Mouse (Mus musculus) midbrain, embryonic 15.5 days (tissue): Measurements from ENCODE around the gene Frmd4b. TPM values are rescaled to one million over a fixed set of nuclear protein-coding genes. Genes with fewer than 3 reads are reported as not detected.

Experiments
- ATAC-seq: fragments of 200-750 bp; cut with Nextera tagmentation; replicated peaks from 2 replicates; pipeline ENCODE4 v1.8.0; 2017; ENCODE audit warnings: moderate TSS enrichment
- H3K27ac ChIP-seq: fragments of 300-500 bp; sonication (generic); 2 replicates; pipeline ENCODE4 v1.5.1; 2015; ENCODE audit warnings: mild to moderate bottlenecking, inconsistent platforms
- H3K27me3 ChIP-seq: fragments of 300-500 bp; sonication (generic); replicated peaks from 2 replicates; pipeline ENCODE4 v1.6.1; 2015; ENCODE audit warnings: inconsistent platforms
- H3K36me3 ChIP-seq: fragments of 300-500 bp; sonication (generic); replicated peaks from 2 replicates; pipeline ENCODE4 v1.6.1; 2015; ENCODE audit warnings: inconsistent platforms
- H3K4me1 ChIP-seq: fragments of 300-500 bp; sonication (generic); 2 replicates; pipeline ENCODE4 v1.6.1; 2015; ENCODE audit warnings: inconsistent platforms
- H3K4me2 ChIP-seq: fragments of 300-500 bp; sonication (generic); 2 replicates; pipeline ENCODE4 v1.6.1; 2015; ENCODE audit warnings: inconsistent platforms, mild to moderate bottlenecking, moderate library complexity
- H3K4me3 ChIP-seq: fragments of 300-500 bp; sonication (generic); 2 replicates; pipeline ENCODE4 v1.5.1; 2015; ENCODE audit warnings: mild to moderate bottlenecking, inconsistent platforms
- H3K9ac ChIP-seq: fragments of 300-500 bp; sonication (generic); 2 replicates; pipeline ENCODE4 v1.6.1; 2015; ENCODE audit warnings: mild to moderate bottlenecking, inconsistent platforms
- H3K9me3 ChIP-seq: fragments of 300-500 bp; sonication (generic); 2 replicates; pipeline ENCODE4 v1.6.1; 2016; ENCODE audit warnings: inconsistent platforms
- WGBS: fragments of 180-500 bp; shearing (Covaris S2); methylation state at CpG from one replicate; pipeline ENCODE4 v1.1.7; 2015; ENCODE audit warnings: mixed read lengths; 5-methylcytosine and 5-hydroxymethylcytosine counted together
- polyA plus RNA-seq: library from polyadenylated mRNA; unstranded; fragments of >200 nt; fragmentation: Nextera tagmentation; extraction: Ambion mirVana; gene quantifications from 2 replicates; pipeline ENCODE4 v1.2.1, GENCODE M21; 2015

Frmd4b gene
- polyA plus RNA-seq, 1 experiment from 2014 or later, result 19.9 TPM

DNA sequence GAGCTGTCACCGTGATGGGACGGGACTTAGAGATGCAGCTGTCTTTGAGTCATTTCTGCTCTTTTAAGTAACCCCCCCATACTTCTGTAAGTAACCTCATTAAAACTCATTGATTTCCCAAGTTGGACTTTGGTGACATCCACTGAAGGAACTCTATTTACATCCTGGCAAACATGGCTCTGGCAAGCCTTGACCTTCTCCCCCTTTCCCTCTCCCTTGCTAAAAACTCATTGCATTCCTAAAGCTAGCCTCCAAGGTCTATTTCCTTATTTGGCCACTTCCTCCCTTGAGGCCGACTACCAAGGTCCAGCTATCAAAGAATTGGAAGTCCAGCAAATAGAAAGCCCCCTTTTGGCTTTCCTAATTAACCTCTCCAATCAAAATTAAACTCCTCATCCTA is 9.7 kb downstream of the Frmd4b start:
- no peak overlapping the region for H3K4me3 ChIP-seq
- no peak for ATAC-seq
- H3K9ac ChIP-seq, result no peak overlapping the region
- H3K27ac ChIP-seq, result no peak overlapping the region
- 46% methylated on average over 3 of the region's 3 CpGs for WGBS
- H3K27me3 ChIP-seq, result no peaks in the 10 kb centered on the region
- H3K4me2 ChIP-seq, result no peak overlapping the region
- no peaks in the 10 kb centered on the region; the same call in 1 of the 2 replicates for H3K4me1 ChIP-seq
- H3K36me3 ChIP-seq, result no peaks in the 10 kb centered on the region
- H3K9me3 ChIP-seq, result no peaks in the 10 kb centered on the region

DNA sequence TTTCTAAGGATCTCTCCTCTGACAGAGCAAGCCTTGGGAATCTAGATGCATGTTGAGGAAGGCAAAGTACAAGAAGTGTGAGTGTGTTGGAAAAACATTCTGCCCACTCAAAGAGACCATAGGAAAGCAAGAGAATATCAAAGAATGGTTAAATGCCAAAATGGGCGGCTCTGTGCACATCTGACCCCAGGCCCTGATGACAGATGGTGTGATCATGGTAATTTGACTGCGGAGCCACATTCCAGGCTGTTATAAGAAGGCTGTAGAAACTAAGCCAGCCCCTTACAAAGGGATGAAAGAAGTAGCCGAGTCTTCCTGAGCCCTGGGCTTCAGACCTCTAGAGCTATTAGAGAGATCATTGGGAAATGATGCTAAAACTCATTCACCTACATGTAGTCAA is 22.1 kb downstream of the Frmd4b start:
- H3K27ac ChIP-seq, result no peak overlapping the region
- H3K4me3 ChIP-seq, result no peak overlapping the region
- H3K27me3 ChIP-seq, result no peaks in the 10 kb centered on the region
- WGBS, result 48% methylated on average over 3 of the region's 3 CpGs
- no peaks in the 10 kb centered on the region for H3K9me3 ChIP-seq
- no peak overlapping the region for H3K9ac ChIP-seq
- ATAC-seq, result no peak
- H3K4me1 ChIP-seq, result no peaks in the 10 kb centered on the region
- H3K4me2 ChIP-seq, result no peak overlapping the region
- H3K36me3 ChIP-seq, result no peaks in the 10 kb centered on the region

DNA sequence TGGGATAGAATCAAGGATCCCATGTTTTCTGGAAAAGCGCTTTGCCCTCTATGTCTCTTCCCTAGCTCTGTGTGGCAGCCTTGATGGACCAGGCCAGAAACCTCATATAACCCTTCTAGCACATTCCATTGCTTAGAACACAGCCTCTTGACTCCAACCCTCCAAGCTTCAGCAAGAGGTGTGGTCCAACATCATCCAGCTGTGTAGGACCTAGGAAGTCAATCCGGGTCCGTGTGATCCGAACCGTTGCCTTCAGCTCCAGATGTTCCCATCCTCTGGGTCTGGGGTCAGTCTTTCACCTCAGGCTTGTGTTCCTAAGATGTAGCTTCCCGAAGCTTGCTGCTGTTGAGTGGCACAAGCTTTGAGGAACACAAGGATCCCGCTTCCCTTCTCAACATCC is 22.8 kb downstream of the Frmd4b start:
- no peak overlapping the region for H3K4me3 ChIP-seq
- no peaks in the 10 kb centered on the region for H3K27me3 ChIP-seq
- no peak overlapping the region for H3K4me2 ChIP-seq
- no peak overlapping the region for H3K9ac ChIP-seq
- no peaks in the 10 kb centered on the region for H3K4me1 ChIP-seq
- no peaks in the 10 kb centered on the region for H3K36me3 ChIP-seq
- WGBS, result 94% methylated on average over 7 of the region's 7 CpGs
- no peak for ATAC-seq
- H3K9me3 ChIP-seq, result no peaks in the 10 kb centered on the region
- H3K27ac ChIP-seq, result no peak overlapping the region

DNA sequence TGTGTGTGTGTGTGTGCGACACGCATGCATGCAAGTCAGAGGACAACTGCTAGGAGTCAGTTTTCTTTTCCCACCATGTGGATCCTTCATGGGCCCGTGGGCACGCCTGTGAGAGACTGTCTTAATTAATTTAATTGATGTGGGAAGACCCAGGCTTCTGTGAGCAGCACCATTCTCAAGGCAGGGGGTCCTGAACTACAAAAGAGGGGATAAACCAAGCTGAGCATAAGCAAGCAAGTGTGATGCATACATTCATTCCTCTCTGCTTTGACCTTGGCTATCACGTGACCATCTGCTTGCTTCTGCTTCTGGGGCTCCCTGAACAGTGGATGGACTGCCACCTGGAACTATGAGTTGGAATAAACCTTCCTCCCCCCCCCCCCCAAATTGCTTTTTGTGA is 27.1 kb downstream of the Frmd4b start:
- Histone ChIP-seq H3K27ac (no peak overlapping the region), H3K9me3 (no peaks in the 10 kb centered on the region), H3K9ac (no peak overlapping the region), H3K27me3 (no peaks in the 10 kb centered on the region), H3K36me3 (no peaks in the 10 kb centered on the region), H3K4me2 (no peak overlapping the region), H3K4me3 (no peak overlapping the region), H3K4me1 (peaks cover 4% of the 10 kb centered on the region; the same call in 1 of the 2 replicates)
- no peak for ATAC-seq
- 62% methylated on average over 5 of the region's 5 CpGs for WGBS

DNA sequence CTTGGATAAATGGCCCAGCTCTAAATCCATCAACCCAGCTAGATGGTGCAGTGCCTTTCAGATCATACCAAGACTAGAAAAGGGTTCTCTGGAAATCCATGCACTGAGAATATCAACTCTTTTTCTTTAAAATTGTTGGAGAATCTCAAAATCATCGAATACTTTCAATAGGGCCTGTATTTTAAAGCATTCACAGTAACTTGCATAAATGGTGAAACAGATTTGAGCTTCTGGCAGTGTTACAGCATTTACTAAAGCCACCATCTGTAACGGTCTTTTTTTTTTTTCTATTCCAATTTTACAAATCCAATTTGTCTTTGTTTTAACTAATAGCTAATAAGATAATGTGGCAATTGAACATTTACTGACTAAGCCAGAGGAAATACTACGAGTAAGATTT is 27.8 kb downstream of the Frmd4b start:
- peaks cover 4% of the 10 kb centered on the region; the same call in 1 of the 2 replicates for H3K4me1 ChIP-seq
- WGBS, result 79% methylated on average over 3 of the region's 3 CpGs
- no peaks in the 10 kb centered on the region for H3K36me3 ChIP-seq
- no peaks in the 10 kb centered on the region for H3K9me3 ChIP-seq
- H3K4me2 ChIP-seq, result no peak overlapping the region
- no peaks in the 10 kb centered on the region for H3K27me3 ChIP-seq
- no peak overlapping the region for H3K27ac ChIP-seq
- H3K9ac ChIP-seq, result no peak overlapping the region
- no peak for ATAC-seq
- H3K4me3 ChIP-seq, result no peak overlapping the region

DNA sequence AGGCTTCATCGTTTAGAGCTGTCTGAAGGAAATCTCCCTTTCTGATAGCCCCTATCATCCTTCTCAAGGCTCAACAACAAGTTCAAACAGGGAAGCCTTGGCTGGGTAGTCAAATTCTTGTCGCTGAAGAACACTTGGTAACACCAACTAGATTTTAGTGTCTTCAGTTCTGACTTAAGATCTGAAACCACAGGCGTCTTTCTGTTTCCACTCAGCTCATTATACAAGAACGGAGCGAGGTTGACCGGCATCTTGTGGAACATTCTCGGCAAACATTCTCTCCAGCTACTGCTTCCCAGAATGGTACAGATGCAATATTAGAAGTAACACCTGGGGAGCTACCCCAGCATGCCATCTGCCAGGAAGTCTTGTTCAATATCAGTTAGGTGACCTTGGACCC is 28.3 kb downstream of the Frmd4b start:
- Histone ChIP-seq H3K9me3 (no peaks in the 10 kb centered on the region), H3K4me2 (no peak overlapping the region), H3K36me3 (no peaks in the 10 kb centered on the region), H3K9ac (no peak overlapping the region), H3K4me3 (no peak overlapping the region), H3K27me3 (no peaks in the 10 kb centered on the region), H3K4me1 (peaks cover 4% of the 10 kb centered on the region; the same call in 1 of the 2 replicates), H3K27ac (no peak overlapping the region)
- ATAC-seq, result no peak
- WGBS, result 87% methylated on average over 7 of the region's 7 CpGs

DNA sequence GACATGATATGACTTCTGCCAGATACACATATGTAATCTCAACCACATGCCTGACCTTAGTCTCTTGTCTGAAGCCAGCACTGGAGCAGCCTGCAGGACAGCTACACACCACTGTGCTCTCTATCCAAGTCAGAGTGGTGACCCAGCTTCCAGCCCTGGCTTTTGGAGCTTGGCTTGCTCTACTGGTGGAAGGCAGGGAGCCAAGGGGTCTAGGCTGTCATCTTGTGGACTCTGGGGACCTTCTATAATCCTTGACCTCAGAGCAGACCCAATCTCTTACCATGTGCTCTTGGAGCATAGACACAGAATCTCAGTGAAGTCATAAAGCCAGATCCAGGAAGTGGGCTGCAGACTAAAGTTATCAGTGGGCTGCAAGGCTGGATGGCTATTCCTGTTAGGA is 30.7 kb downstream of the Frmd4b start:
- Histone ChIP-seq H3K4me3 (no peak overlapping the region), H3K4me2 (no peak overlapping the region), H3K36me3 (no peaks in the 10 kb centered on the region), H3K9ac (no peak overlapping the region), H3K4me1 (peaks cover 4% of the 10 kb centered on the region; the same call in 1 of the 2 replicates), H3K27ac (no peak overlapping the region), H3K9me3 (no peaks in the 10 kb centered on the region), H3K27me3 (no peaks in the 10 kb centered on the region)
- no peak for ATAC-seq

- no peak overlapping the region for H3K27ac ChIP-seq
- no peaks in the 10 kb centered on the region for H3K36me3 ChIP-seq
- peaks cover 4% of the 10 kb centered on the region; the same call in 1 of the 2 replicates for H3K4me1 ChIP-seq
Measured at GRCm38 (mm10) chr6:97586024-97586423, 31.3 kb downstream of the Frmd4b start.

DNA sequence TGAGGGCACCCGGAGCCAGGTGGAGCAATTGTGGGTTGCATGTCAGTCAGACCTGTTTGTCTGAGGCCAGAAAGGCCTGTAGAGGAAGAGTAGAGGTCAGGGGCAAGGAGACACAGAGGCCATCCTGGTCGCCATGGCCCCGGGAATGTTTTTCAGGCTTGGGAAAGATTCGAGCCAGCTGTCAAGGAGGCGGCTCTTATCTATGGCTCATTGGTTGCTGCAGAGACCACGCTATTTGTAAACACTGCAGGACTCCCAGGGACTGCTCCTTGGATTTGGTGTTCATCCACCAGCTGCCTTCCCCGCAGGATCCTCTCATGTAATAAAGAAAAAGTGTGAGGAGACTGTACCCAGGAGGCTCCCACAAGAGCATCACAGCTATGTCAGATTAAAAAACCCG is 34.6 kb downstream of the Frmd4b start:
- WGBS, result 44% methylated on average over 8 of the region's 8 CpGs
- Histone ChIP-seq H3K4me1 (peaks cover 10% of the 10 kb centered on the region), H3K36me3 (no peaks in the 10 kb centered on the region), H3K4me2 (no peak overlapping the region), H3K9me3 (no peaks in the 10 kb centered on the region), H3K4me3 (no peak overlapping the region), H3K9ac (no peak overlapping the region), H3K27me3 (no peaks in the 10 kb centered on the region), H3K27ac (no peak overlapping the region)
- no peak for ATAC-seq

More at GRCm38 (mm10) chr6:97586024-97586423, 31.3 kb downstream of the Frmd4b start:
- no peaks in the 10 kb centered on the region for H3K9me3 ChIP-seq
- no peak overlapping the region for H3K9ac ChIP-seq
- no peak overlapping the region for H3K4me3 ChIP-seq
- ATAC-seq, result no peak
- no peaks in the 10 kb centered on the region for H3K27me3 ChIP-seq
- H3K4me2 ChIP-seq, result no peak overlapping the region
- 55% methylated on average over 8 of the region's 8 CpGs for WGBS

DNA sequence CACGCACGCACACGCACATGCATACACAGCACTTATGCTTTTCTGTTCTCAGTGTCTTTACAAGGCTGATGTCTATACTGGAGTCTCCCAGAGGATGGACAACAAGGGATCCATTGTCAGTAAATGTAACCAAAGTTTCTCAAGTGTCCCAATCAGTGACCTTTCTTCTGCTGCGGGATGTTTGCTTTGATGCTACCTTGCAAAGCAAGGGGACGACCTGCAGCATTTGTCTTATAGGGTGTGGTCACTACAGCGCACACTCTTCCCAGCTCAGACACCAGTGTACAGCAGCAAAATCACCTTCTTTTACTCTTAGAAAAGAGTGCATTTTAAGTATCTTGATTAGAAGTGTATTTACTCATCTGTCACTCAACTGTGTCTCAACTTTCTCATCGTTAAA is 35.4 kb downstream of the Frmd4b start:
- no peak overlapping the region for H3K4me3 ChIP-seq
- H3K27me3 ChIP-seq, result no peaks in the 10 kb centered on the region
- no peak overlapping the region for H3K27ac ChIP-seq
- H3K9ac ChIP-seq, result no peak overlapping the region
- 88% methylated on average over 7 of the region's 7 CpGs for WGBS
- H3K4me1 ChIP-seq, result peaks cover 18% of the 10 kb centered on the region
- no peak for ATAC-seq
- H3K36me3 ChIP-seq, result no peaks in the 10 kb centered on the region
- no peak overlapping the region for H3K4me2 ChIP-seq
- H3K9me3 ChIP-seq, result no peaks in the 10 kb centered on the region

DNA sequence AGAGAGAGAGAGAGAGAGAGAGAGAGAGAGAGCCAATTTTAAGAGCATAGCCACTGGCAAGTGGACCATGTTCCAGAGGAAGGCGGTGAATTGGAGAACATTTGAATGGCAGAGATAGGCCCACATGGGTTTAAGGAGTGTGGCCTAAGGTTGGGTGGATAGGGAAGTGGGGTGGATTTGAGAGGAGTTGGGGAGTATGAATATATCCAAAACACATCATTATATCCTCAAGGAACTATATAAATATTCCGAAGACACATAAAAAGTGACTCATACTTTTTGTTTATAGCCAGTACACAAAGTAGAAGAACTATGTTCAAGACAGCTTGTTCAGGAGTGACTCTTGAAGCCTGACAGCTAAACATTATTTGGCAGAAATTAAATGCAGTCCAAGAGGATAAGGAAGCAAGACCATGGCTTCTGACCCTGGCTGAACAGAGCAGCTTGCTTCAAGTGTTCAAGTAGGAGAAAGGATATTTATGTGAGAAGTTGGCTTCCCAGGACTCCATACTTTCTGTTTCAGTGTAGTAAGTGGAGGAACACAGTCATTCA is 36.8 kb downstream of the Frmd4b start:
- Histone ChIP-seq H3K4me2 (no peak overlapping the region), H3K36me3 (no peaks in the 10 kb centered on the region), H3K27ac (no peak overlapping the region), H3K9ac (no peak overlapping the region), H3K4me3 (no peak overlapping the region), H3K9me3 (no peaks in the 10 kb centered on the region), H3K4me1 (peaks cover 16% of the 10 kb centered on the region), H3K27me3 (no peaks in the 10 kb centered on the region)
- 93% methylated on average over 2 of the region's 2 CpGs for WGBS
- no peak for ATAC-seq

DNA sequence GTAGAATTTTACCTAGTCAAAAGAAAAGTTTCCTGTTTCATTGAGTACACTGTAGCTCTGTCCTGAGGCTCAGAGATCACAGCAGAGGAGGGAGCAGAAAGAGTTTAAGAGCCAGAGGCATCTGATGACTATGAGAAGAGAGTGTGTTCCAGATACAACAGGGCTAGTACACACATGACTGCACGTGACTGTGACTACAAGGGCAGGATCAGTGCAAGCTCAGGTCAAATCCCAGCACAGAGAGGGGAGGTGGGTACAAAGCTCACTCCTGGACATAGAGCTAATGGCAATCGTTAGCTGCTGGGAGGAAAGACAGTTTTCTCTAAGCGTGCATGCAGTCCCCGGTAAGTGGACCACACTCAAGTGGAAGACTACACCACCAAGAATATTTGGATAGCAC is 37.6 kb downstream of the Frmd4b start:
- Histone ChIP-seq H3K4me3 (no peak overlapping the region), H3K9ac (no peak overlapping the region), H3K4me2 (no peak overlapping the region), H3K36me3 (no peaks in the 10 kb centered on the region), H3K27me3 (no peaks in the 10 kb centered on the region), H3K9me3 (no peaks in the 10 kb centered on the region), H3K27ac (no peak overlapping the region), H3K4me1 (peaks cover 16% of the 10 kb centered on the region)
- ATAC-seq, result no peak
- WGBS, result 64% methylated on average over 4 of the region's 4 CpGs

- H3K4me2 ChIP-seq, result no peak overlapping the region
- H3K27me3 ChIP-seq, result no peaks in the 10 kb centered on the region
- peaks cover 16% of the 10 kb centered on the region for H3K4me1 ChIP-seq
- H3K27ac ChIP-seq, result no peak overlapping the region
- H3K36me3 ChIP-seq, result no peaks in the 10 kb centered on the region
- 72% methylated on average over 7 of the region's 7 CpGs for WGBS
- no peaks in the 10 kb centered on the region for H3K9me3 ChIP-seq
- no peak overlapping the region for H3K9ac ChIP-seq
- no peak for ATAC-seq
- no peak overlapping the region for H3K4me3 ChIP-seq
Measured at GRCm38 (mm10) chr6:97578210-97578609, 39.1 kb downstream of the Frmd4b start.
